Mouse (Mus musculus) testis, adult 2 months (tissue): Measurements from ENCODE around the gene Gm26727.

Experiments
- CTCF ChIP-seq: fragments of 200-500 bp; IDR thresholded peaks from 2 replicates; pipeline ENCODE4 v1.5.1; 2012; ENCODE audit warnings: low read depth, mild to moderate bottlenecking, inconsistent platforms, low read length, moderate library complexity; ENCODE audit not compliant: control insufficient read depth, insufficient read depth, insufficient replicate concordance
- POLR2A ChIP-seq: fragments of 200-500 bp; IDR thresholded peaks from 2 replicates; pipeline ENCODE4 v1.6.1; 2012; ENCODE audit warnings: low read depth, mild to moderate bottlenecking, inconsistent platforms, low read length, moderate library complexity; ENCODE audit not compliant: control insufficient read depth

- TF ChIP-seq CTCF, result no peak
- no peak for TF ChIP-seq POLR2A
Measured at GRCm38 (mm10) chr2:67420853-67421252, 12.1 kb downstream of the Gm26727 start.
